Mouse (Mus musculus) adipocyte (in vitro differentiated cells): ENCODE measurements around the gene Rrbp1.
A peak's percentile ranks its signal among the peaks of the same experiment; 100 is the strongest.

ENCODE experiments used
- DNase-seq: peaks from one replicate; pipeline ENCODE4 v3.0.0-alpha.2; 2016; ENCODE audit warnings: low spot score

The Rrbp1 gene

DNA sequence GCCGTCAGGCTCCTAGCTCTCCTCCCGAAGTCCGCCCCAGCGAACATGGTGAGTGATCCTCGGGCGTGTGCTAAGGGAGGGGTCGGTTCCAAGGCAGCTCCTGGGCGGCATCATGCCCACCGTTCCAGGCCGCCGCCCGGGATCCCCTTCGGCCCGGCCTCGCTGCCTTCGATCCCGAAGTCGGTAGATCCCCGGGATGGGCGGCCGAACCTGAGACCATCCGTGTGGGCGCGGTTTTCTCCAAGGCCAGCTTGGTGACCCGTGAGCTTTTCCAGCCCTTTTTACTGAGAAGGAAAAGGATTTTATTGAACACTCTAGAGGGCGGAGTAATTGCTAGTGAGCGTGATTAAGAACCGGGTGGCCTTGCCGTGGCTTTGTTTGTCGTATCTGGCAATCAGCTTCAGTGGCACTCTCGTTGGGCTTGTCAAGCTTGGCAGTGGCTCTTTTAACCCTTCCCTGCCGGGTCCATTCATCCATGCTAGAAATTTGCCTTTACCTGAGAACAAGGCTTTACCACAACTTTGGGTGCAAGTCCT is 95.4 kb downstream of the Rrbp1 start:
- DNase-seq: peak; percentile 78

GRCm38 (mm10) chr2:143914760-143915599 is 96.1 kb downstream of the Rrbp1 start, which contains the start of gene Dstn:
Gene Dstn (plus strand): TSS chr2:143915320.
- DNase-seq: peak; percentile 96

- no peak for DNase-seq
Measured at GRCm38 (mm10) chr2:143914221-143914620, 96.8 kb downstream of the Rrbp1 start.

GRCm38 (mm10) chr2:143912199-143912598 is 98.9 kb downstream of the Rrbp1 start:
- DNase-seq: no peak

- no peak for DNase-seq
Measured at GRCm38 (mm10) chr2:143909230-143909629, 101.8 kb downstream of the Rrbp1 start.

DNA sequence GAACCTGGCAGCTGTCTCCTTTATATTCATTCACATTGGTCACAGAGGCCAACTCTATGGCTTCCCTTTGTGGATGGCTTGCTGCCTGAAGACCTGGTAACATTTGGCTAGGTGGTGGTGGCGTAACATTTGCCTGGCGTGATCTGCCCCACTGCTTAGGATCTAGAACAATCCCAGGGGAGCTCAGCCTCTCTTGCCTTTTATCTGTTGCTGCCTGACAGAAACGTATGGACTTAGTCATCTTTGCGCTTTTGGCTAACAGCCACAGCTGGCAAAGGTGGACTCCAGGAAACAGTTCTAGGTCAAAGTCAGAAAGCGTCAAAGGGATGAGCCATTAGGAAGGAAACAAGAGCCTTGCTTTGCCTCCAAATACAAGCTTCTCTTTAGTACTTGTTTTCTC is 106.2 kb downstream of the Rrbp1 start:
- peak; percentile 23 for DNase-seq

DNA sequence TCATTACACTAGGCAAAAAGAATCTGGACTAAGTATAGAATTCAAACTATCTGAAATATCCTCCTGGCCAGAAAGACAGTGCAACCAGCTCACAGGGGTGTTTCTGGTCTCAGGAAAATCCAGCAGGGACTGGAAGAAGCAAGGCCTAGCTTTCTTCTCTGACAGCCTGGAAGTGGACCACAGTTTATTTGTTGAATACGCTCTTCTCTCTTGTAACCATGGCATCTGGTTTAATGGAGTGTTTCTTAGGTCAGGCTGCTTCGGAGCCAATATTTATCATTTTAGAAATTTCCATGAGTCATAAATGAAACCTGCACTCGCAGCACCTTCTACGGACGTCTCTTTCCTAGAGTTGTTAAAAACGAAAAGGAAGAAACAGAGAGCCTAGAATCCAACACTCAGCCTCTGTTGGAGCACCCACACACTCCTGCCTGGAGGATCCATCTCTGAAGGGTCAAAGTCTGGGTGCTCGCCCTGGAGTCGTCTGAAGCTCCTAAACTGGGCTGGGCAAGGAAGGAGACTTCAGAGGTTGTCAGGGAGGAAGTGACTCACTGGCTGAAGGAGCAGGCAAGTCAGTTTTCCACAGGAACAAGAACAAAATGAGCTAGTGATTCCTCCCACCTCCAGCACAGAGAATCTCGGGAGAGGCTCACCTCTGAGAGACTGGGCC is 107.6 kb downstream of the Rrbp1 start:
- DNase-seq: peak; percentile 38

DNA sequence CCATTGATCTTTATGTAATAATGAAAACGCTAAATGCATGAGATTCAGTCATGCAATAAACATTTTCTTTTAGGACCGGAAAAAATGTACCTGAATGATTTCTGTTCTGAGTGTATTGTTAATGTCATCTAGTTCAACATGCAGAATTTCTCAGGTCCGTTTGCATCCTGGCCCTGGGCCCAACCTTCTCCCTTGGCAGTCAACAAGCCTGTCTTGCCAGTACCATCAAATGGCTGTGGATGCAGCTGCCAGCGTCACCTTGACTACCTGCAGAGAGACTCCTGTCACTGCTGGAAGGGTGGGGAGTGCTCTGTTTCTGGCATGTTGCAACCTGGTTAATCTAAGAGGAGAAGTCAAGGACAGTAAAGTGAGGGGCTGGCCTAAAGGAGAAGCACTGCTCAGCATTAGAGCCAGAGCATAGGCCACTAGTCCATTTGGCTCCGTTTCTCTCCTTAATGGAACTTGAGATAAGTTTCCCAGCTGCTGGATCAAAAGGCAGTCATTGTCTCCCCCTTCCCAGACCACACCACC is 110.2 kb downstream of the Rrbp1 start:
- DNase-seq: no peak

- no peak for DNase-seq
Measured at GRCm38 (mm10) chr2:143899470-143900220, 111.4 kb downstream of the Rrbp1 start.
